Mouse (Mus musculus): ENCODE results near the gene Nfyc.

- TF ChIP-seq POLR2A (IDR thresholded peaks at IDR 0.05; ENCODE audit: borderline replicate concordance, control insufficient read depth, low read depth, low read length) (no peak), CTCF (IDR thresholded peaks at IDR 0.05; ENCODE audit: control insufficient read depth, insufficient read depth, low read length) (no peak)
Observed at GRCm38 (mm10) chr4:120731030-120731644, 100.2 kb downstream of the Nfyc start.

Measured in bone marrow, adult 2 months (tissue).